Mouse (Mus musculus): Measurements from ENCODE around the gene Spcs2.
"Not testable (repeated sequence)": the region's sequence is repeated elsewhere in the genome, so short reads cannot be mapped to it uniquely, and the experiment has no call there.

Spcs2 gene

DNA sequence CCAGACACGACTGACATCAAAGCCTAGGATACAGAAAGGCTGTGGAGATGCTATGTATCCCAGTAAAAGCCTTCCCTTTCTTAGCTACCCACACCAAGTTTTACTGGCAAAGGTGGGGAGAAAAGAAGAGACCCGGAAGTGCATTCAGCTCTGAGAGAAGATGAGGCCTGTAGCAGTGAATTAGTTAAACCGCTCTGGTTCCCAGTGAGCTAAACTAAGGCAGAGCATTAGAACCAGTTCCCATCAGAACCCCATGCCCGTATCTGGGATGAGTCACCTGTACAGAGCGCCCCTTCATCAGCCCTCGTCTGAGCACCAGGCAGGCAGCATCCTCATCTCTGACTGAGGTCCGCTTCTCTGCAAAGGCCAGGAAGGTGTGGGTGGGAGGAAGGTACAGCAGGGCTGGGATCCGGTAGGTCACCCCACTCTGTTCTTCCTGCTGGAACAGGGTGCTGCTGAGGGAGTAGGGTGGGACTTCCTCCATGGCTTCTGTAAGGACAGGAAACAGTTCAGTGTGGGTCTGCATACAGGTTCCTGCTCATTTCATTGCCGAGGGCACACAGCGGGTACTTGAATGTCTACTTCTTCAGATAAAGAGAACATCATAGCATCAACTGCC lies 40.1 kb downstream of the Spcs2 start:
- Histone ChIP-seq H3K36me3 (ENCODE audit: control insufficient read depth, insufficient read depth, low read length, poor library complexity, severe bottlenecking) (no peaks in the 10 kb centered on the region), H3K27me3 (ENCODE audit: control insufficient read depth, insufficient read depth, low read length, poor library complexity, severe bottlenecking) (no peaks in the 10 kb centered on the region)
- no peak for DNase-seq (ENCODE audit: low read depth, low spot score)

DNA sequence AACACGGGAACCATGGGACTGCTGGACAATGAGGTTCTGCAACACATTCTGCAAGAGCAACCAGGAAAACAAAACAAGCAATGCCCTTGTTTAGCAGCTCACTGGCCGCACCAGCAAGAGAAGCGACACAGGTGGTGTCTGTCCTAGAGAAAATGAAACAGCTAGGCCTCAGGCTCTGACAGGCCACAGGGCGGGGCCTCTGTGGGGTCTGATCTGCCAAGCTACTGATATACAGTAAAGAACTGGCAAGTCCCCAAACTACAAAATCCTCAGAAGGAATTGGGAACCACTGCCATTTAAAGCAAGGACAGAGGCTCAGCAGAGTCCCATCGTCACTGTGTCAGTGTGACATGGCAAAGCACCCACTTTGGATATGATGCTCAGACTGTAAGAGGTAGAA lies 40.8 kb downstream of the Spcs2 start:
- Histone ChIP-seq H3K36me3 (ENCODE audit: control insufficient read depth, insufficient read depth, low read length, poor library complexity, severe bottlenecking) (no peaks in the 10 kb centered on the region), H3K27me3 (ENCODE audit: control insufficient read depth, insufficient read depth, low read length, poor library complexity, severe bottlenecking) (no peaks in the 10 kb centered on the region)
- DNase-seq (ENCODE audit: low read depth, low spot score) = no peak

DNA sequence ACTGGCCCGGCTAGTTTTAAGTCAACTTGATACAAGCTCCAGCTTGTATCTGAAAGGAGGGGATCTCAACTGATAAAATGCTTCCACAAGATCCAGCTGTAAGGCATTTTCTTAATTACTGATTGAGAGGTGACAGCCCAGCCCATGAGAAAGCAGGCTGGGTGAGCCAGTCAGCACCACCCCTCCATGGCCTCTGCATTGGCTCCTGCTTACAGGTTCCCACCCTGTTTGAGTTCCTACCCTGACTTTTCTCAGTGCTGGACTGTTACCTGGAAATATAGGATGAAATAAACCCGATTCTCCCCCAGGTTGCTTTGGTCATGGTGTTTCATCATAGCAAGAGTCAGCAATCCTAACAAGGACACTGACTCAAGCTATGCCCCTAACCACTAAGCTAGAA lies 41.3 kb downstream of the Spcs2 start:
- H3K36me3 ChIP-seq (ENCODE audit: control insufficient read depth, insufficient read depth, low read length, poor library complexity, severe bottlenecking) = no peaks in the 10 kb centered on the region
- no peak for DNase-seq (ENCODE audit: low read depth, low spot score)

DNA sequence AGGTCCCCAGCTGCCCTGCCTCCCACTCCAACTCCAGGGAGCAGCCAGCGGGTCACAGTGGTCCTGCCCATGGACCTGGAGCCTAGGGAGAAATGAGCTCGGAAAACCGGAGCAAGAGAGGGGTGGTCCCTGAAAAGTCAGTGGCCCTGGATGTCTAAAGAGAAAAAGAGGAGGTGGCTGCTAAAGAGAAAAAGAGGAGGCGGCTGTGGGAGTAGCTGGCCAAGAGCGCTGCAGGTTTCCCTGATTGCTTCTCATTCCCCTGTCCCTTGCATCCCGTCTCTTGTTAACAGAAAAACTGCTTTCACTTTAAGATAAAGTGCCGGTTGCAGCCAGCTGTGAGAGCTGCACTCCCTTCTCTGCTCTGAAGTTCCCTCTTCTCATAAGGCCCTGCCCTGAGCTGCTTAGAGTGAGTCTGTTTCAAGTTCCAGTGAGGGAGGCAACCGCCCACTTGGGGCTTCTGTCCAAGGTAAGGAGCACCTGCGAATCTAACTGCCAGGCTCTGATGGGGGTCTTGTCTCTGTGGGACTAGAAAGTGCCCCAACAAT lies 45.0 kb downstream of the Spcs2 start:
- H3K27me3 ChIP-seq (ENCODE audit: control insufficient read depth, insufficient read depth, low read length, poor library complexity, severe bottlenecking); H3K36me3 ChIP-seq (ENCODE audit: control insufficient read depth, insufficient read depth, low read length, poor library complexity, severe bottlenecking); DNase-seq (ENCODE audit: low read depth, low spot score): not testable (repeated sequence)

More for the DNA sequence above, 41.3 kb downstream of the Spcs2 start:
- no peaks in the 10 kb centered on the region for H3K27me3 ChIP-seq (ENCODE audit: control insufficient read depth, insufficient read depth, low read length, poor library complexity, severe bottlenecking)

DNA sequence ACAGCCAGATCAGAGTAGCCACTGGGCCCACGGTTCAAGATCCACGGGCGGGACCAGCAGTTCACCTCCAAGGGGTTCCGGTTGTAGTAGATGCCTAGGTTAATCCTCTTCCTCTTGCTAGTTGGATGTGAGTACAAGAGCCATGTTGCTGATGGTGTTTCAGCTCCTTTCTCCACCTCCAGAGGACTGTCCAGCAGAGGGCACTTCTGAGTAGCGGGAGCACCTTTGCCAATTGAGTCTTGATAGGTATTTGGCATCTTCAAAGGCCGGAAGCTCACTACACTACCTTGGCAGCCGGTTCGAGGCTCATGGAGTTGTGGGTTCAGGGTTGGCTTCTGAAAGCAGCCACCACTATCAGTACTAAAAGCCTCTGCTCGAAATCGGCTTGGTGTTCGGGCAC lies 49.9 kb downstream of the Spcs2 start:
- H3K36me3 ChIP-seq (ENCODE audit: control insufficient read depth, insufficient read depth, low read length, poor library complexity, severe bottlenecking) = no peaks in the 10 kb centered on the region
- DNase-seq (ENCODE audit: low read depth, low spot score) = peak; percentile 64
- H3K27me3 ChIP-seq (ENCODE audit: control insufficient read depth, insufficient read depth, low read length, poor library complexity, severe bottlenecking) = peaks cover 1% of the 10 kb centered on the region; the same call in 1 of the 2 replicates

DNA sequence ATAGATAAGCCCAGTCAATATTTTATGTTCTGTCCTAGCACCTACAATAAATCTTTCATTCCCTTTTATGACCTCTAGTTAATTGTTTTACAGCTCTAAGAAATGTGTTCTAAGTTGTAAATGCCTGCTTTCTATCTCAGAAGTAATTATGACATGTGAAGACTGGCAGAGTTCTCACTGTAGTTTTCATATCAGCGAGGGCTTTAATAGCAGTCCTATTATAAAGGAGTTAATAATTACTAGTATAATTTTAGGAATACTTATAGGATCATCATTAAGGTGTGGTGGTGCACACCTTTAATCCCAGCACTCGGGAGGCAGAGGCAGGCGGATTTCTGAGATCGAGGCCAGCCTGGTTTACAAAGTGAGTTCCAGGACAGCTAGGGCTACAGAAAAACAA lies 51.6 kb downstream of the Spcs2 start:
- no peak for DNase-seq (ENCODE audit: low read depth, low spot score)
- Histone ChIP-seq H3K27me3 (ENCODE audit: control insufficient read depth, insufficient read depth, low read length, poor library complexity, severe bottlenecking) (peaks cover 1% of the 10 kb centered on the region; the same call in 1 of the 2 replicates), H3K36me3 (ENCODE audit: control insufficient read depth, insufficient read depth, low read length, poor library complexity, severe bottlenecking) (no peaks in the 10 kb centered on the region)

DNA sequence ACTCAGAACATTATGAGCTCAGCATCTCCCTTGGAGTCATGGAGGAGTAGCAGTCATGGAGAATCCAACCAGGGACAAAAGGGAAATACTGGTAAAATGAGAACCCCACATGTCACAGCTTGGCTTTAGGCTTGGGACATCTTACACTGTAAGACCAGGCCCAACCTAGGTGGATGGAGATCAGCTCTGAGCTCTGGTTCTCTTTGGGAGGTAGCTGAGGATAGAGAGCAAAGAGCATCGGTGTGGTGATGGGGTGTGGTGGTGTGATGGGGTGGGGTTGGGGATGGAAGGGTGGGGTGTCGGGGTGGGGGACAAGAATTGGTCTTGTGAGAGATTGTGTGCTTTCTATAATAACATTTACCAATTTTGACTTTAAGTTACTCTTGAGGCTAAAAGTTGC lies 52.4 kb downstream of the Spcs2 start:
- Histone ChIP-seq H3K27me3 (ENCODE audit: control insufficient read depth, insufficient read depth, low read length, poor library complexity, severe bottlenecking) (peaks cover 1% of the 10 kb centered on the region; the same call in 1 of the 2 replicates), H3K36me3 (ENCODE audit: control insufficient read depth, insufficient read depth, low read length, poor library complexity, severe bottlenecking) (no peaks in the 10 kb centered on the region)
- no peak for DNase-seq (ENCODE audit: low read depth, low spot score)

DNA sequence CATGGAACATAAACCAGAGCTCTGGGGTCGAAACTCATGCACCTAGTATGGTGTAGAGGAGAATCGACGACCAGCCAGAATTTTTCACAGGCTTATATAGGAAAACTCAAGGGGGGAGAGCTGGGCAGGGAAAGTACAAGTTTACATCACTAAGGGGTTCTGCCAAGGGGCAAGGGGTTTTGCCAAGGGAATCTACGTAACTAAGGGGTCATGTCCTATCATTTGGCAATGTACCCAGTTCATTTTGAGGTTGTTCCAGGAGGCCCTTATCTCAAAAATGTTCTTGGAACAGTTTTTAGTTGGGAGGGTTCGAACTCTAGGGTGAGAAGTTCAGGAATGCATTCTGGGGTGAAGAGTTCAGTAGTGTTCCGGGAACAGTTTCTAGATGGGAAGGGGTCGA lies 56.2 kb downstream of the Spcs2 start:
- DNase-seq (ENCODE audit: low read depth, low spot score); H3K36me3 ChIP-seq (ENCODE audit: control insufficient read depth, insufficient read depth, low read length, poor library complexity, severe bottlenecking); H3K27me3 ChIP-seq (ENCODE audit: control insufficient read depth, insufficient read depth, low read length, poor library complexity, severe bottlenecking): not testable (repeated sequence)

DNA sequence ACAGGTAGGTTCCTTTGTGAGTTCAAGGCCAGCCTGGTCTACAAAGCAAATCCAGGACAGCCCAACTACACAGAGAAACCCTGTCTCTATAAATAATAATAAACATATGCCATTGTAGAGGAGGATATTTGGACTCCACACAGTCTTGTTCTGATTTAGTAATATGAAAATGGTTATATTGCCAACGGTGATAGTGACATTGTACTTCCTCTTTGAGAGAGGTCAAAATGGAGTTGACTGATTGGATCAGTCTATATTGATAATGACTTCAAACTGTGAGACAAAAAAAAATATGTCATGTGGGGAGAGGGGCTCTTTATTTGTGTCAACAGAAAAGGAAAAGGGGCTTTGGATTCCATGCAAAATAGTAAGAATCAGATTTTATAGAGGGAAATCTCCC lies 57.9 kb downstream of the Spcs2 start:
- Histone ChIP-seq H3K36me3 (ENCODE audit: control insufficient read depth, insufficient read depth, low read length, poor library complexity, severe bottlenecking) (no peaks in the 10 kb centered on the region), H3K27me3 (ENCODE audit: control insufficient read depth, insufficient read depth, low read length, poor library complexity, severe bottlenecking) (no peaks in the 10 kb centered on the region)
- no peak for DNase-seq (ENCODE audit: low read depth, low spot score)

DNA sequence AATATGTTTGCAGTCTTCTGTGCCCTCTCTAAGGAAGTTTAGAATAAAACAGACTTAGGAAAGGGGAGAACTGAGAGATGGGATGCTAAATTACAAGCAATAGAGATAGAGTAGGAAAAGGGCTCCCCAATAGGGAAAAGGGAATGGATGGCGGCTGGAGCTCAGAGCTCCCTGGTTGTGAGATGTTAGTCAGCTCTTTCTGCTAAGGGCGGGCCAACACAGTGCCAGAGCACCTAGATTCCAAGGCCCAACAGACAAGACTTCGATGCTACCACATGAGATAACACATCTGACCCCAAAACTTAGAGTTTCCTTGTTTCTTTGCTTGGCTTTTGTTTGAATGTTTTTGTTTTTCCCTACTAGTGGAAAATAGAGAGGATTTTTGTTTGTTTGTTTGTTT lies 59.2 kb downstream of the Spcs2 start:
- DNase-seq (ENCODE audit: low read depth, low spot score); H3K27me3 ChIP-seq (ENCODE audit: control insufficient read depth, insufficient read depth, low read length, poor library complexity, severe bottlenecking): not testable (repeated sequence)

DNA sequence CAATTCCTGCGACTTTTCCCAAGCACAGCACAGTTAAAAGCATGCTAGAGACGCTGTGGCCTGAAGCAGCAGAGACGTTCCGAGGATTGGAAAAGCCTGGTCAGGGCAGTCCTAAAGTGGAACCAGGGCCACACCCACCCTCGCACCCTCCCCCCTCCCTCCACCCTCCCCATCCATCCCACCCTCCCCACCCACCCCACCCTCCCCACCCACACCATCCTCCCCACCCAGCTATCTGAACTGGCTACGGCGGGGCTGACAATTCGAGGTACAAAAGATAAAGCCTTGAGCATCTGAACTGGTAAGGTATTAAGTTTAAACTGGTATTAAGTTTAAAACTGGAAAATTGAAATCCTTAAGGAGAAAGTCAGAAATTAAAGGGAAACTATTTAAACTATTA lies 59.7 kb downstream of the Spcs2 start:
- no peaks in the 10 kb centered on the region for H3K27me3 ChIP-seq (ENCODE audit: control insufficient read depth, insufficient read depth, low read length, poor library complexity, severe bottlenecking)
- H3K36me3 ChIP-seq (ENCODE audit: control insufficient read depth, insufficient read depth, low read length, poor library complexity, severe bottlenecking) = no peaks in the 10 kb centered on the region
- no peak for DNase-seq (ENCODE audit: low read depth, low spot score)

More for the DNA sequence above, 59.2 kb downstream of the Spcs2 start:
- H3K36me3 ChIP-seq (ENCODE audit: control insufficient read depth, insufficient read depth, low read length, poor library complexity, severe bottlenecking) = not testable (repeated sequence)

DNA sequence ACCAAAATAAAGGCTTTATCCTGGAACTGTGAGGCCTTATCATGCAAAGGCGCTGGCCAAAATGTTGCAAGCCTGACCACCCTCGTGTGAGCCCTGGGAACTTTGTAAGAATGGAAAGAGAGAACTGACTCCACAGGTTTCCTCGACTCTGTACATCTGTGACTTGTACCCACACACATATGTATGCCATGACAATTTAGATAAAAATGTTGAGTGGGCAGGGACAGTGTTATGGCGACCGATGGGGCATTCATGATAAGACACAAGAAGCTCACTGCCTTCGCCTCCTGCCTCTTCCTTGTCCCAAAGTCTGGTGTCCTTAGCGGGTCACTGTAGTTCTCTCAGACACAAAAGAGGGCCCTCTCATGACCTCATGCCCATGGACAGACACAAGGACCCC lies 64.1 kb downstream of the Spcs2 start:
- no peak for DNase-seq (ENCODE audit: low read depth, low spot score)
- no peaks in the 10 kb centered on the region for H3K36me3 ChIP-seq (ENCODE audit: control insufficient read depth, insufficient read depth, low read length, poor library complexity, severe bottlenecking)
- no peaks in the 10 kb centered on the region for H3K27me3 ChIP-seq (ENCODE audit: control insufficient read depth, insufficient read depth, low read length, poor library complexity, severe bottlenecking)

DNA sequence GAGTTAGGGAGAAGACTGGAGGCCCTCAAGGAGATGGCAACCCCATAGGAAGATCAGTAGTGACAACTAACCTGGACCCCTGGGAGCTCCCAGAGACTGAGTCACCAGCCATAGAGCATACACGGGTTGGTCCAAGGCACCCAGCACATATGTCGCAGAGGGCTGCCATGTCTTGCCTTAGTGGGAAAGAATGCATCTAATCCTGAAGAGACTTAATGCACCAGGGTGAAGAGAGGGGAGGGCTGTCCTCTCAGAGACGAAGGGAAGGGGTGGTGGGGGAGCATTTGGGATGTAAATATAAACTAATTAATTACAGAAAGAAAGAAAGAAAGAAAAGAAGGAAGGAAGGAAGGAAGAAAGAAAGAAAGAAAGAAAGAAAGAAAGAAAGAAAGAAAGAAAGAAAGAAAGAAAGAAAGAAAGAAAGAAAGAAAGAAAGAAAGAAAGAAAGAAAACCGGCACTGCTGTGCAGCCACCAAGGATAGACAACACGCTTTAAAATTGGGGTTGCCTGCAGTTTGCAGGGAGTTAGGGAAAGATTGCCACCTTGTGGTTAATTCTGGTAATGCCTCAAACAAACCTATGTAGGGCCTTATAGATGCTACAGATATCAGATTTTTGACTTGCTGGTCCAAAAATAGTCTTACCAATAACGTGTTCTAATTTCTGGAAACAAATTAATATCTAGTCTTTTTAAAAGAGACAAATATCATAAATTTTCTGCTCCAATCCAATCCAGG lies 65.2 kb downstream of the Spcs2 start:
- Histone ChIP-seq H3K27me3 (ENCODE audit: control insufficient read depth, insufficient read depth, low read length, poor library complexity, severe bottlenecking) (no peaks in the 10 kb centered on the region), H3K36me3 (ENCODE audit: control insufficient read depth, insufficient read depth, low read length, poor library complexity, severe bottlenecking) (no peaks in the 10 kb centered on the region)
- DNase-seq (ENCODE audit: low read depth, low spot score) = peak; percentile 91

DNA sequence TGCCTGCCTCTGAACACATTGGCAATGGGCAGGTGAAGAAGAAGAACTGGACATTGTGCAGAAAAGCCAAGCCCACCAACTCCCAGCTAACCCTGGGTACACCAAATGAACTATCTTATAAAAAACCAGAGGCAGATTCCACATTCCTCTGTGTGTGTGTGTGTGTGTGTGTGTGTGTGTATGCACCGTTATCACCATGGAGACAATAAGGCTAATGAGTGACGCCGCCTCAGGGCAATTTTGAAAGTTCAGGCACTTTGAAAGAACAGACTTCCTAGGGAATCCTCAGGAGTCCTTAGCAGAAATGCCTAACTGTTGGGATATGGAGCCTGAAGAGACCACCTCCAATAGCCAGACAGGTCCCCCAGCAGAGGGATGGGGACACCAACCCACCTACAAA lies 66.0 kb downstream of the Spcs2 start:
- Histone ChIP-seq H3K36me3 (ENCODE audit: control insufficient read depth, insufficient read depth, low read length, poor library complexity, severe bottlenecking) (no peaks in the 10 kb centered on the region), H3K27me3 (ENCODE audit: control insufficient read depth, insufficient read depth, low read length, poor library complexity, severe bottlenecking) (no peaks in the 10 kb centered on the region)
- no peak for DNase-seq (ENCODE audit: low read depth, low spot score)

DNA sequence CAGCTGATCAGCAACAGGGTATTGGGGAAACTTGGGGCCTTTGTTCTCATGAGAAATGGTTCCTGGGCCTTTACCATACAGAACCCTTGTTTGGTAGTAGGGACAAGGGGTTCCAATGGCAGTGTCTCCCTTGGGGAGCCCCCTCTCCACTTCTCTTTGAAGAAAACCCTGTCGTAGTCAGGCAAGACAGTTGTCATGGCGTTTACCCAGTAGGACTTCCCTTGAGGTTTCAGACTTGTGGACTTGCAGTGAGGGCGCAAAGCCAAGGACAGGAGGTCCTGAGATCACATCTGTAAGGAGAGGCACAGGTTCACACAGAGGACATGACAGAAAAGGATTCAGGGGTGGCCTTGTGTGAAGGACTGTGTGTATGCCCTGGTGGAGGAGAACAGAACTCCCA lies 66.8 kb downstream of the Spcs2 start:
- no peaks in the 10 kb centered on the region for H3K36me3 ChIP-seq (ENCODE audit: control insufficient read depth, insufficient read depth, low read length, poor library complexity, severe bottlenecking)

More for the DNA sequence above, 66.8 kb downstream of the Spcs2 start:
- DNase-seq (ENCODE audit: low read depth, low spot score) = no peak
- no peaks in the 10 kb centered on the region for H3K27me3 ChIP-seq (ENCODE audit: control insufficient read depth, insufficient read depth, low read length, poor library complexity, severe bottlenecking)
